Mouse (Mus musculus): ENCODE results near the gene Ephb1. TPM values are rescaled to one million over a fixed set of nuclear protein-coding genes. Genes with fewer than 3 reads are reported as not detected.

Ephb1 gene
- total RNA-seq, 2 experiments from 2014 or later, result 0.87 to 1.3 TPM

GRCm38 (mm10) chr9:102180070-102180469 lies 174.4 kb downstream of the Ephb1 start:
- no peak for DNase-seq

GRCm38 (mm10) chr9:102169706-102170105 lies 184.8 kb downstream of the Ephb1 start:
- no peak for DNase-seq

DNA sequence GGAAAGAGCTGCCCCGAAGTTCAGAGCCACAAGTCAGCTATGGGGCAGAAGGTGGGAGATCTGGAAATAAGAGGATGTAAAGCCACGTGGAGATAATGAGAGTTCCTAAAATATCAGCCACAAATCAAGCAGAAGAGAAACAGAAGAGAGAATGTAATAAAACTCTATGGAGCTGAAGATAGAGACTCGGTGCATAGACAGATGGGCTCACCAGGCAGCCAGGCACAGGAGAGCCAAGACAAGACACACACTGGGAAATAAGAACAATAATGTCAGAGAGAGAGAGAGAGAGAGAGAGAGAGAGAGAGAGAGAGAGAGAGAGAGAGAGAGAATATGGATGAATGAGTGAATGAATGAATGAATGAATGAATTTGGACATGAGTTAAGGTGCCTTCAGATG lies 198.6 kb downstream of the Ephb1 start:
- DNase-seq, result no peak

DNA sequence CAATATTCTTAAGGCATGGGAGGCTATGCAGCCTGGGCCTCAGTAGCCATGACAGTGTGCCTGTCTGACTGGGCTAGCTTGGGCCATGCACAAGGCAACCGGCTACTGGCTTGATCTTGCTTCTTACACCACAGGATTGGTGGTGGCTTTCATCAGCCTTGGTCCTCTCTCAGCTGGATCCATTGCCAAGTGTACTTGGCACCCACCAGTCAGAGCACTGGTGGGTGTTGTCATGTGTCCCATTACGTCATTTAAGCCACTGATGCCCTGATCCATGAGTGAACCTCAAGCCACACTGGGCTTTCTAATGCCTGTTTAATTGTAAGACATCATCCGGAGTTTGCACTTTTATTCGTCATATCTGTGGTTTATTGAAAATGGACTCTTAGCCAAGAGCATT lies 215.3 kb downstream of the Ephb1 start:
- DNase-seq, result no peak

- no peak for DNase-seq
Observed at GRCm38 (mm10) chr9:102138671-102139070, 215.8 kb downstream of the Ephb1 start.

- no peak for DNase-seq
Observed at GRCm38 (mm10) chr9:102138187-102138586, 216.3 kb downstream of the Ephb1 start.

GRCm38 (mm10) chr9:102130506-102130905 lies 224.0 kb downstream of the Ephb1 start:
- DNase-seq, result no peak

DNA sequence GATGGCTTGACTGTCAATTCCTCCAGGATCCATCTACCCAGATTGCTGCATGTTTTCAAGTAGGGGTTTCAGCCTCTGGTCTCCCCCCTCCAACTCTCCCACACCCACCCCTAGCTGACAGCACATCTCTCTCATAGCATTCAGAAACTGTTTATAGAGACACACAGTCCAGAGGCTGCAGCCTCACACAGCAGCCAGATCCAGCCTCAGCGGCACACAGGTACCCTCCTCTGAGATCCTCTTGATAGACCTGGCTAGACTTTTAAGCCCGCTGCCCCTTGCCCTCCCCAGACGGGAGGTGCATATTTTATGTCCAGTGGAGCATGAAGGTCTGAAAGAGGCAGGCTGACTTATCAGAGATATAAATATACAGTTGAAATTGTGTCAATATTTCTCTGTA lies 228.0 kb downstream of the Ephb1 start:
- no peak for DNase-seq

DNA sequence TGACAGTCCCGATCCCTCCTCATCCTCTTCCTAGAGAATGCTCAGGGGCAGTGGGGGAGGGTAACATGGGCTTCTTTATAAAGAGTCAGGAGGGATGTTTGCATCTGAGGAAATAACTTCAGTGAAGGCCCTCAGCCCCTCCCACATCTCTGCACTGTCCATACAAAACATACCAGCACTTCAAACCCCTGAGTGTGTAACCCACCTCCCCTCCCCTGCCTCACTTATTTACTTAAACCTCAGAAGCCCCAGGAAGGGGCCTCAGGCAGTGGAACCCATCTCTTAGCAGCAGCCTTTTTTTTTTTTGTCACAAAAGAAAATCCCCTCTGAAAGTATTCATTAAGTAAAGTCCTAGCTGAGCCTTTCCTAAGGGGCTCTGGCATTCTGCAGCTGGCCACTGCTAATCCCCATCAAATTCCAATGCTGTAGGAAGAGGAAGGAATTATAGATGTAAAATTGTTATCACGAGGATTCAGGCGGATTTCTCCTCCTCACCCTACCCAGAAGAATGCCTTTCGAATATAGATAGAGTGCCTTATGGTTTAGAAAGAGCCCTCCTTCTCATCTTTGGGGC lies 231.5 kb downstream of the Ephb1 start:
- DNase-seq, result no peak

- no peak for DNase-seq
Observed at GRCm38 (mm10) chr9:102119422-102119821, 235.1 kb downstream of the Ephb1 start.

- DNase-seq, result no peak
Observed at GRCm38 (mm10) chr9:102115326-102115725, 239.2 kb downstream of the Ephb1 start.

- DNase-seq, result no peak
Observed at GRCm38 (mm10) chr9:102111471-102111870, 243.0 kb downstream of the Ephb1 start.

DNA sequence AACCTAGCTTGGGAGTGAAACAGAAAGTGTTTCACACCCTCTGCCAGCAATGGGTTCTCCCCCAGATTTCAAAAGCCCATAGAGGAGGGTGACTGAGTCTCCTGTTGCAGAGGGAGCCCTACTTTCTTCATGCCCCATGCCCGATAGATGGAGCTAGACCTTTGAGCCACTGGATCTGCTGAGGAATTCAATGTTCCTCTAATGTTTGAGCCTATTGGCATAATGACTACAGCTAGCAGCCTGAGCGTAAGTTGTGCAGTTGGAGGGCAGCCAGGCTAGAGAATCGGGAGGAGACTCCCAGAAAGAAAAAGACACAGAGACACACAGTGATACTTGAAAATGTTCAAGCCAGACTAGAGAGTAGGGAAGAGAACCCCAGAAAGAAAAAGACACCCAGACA lies 246.5 kb downstream of the Ephb1 start:
- DNase-seq, result no peak

- no peak for DNase-seq
Observed at GRCm38 (mm10) chr9:102107213-102107612, 247.3 kb downstream of the Ephb1 start.

DNA sequence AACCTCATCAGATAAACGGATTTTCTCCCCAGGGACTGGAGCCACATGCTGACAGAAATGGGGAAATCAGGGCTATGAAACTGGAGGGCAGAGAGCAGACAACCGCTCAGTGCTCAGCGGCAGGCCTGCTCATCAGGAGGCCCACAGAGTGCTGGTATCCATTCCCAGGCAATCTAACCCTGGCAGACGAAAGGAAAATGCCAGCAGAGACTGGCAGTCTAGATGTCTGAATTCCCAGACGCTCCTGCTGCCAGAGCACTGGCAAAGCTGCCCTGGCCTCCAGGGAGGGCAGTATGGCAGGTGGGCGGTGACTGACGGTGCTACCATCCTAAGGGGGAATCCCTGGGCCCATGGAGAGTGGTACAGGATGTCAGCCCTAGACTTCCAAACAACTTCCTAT lies 257.7 kb downstream of the Ephb1 start:
- peak; percentile 15 for DNase-seq

DNA sequence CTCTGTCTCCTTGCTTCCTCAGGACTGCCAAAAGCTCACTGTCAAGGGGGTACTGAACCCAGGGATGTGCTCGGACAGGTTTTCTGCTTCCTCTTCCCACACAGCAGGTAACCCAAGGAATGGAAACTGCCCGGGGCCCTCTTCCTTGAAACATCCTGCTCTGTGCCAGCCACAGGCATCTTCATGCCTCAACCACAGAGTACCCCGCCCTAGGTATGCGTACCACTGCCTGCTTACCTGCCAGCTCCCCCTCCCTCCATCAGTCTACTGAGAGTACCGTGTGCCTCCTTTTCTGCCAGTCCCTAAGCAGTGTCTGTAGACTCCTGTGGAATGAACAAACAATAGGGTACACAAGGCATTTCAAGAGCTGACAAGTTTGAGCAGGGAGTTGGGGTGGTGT lies 265.9 kb downstream of the Ephb1 start:
- no peak for DNase-seq

GRCm38 (mm10) chr9:102086053-102086706 lies 268.3 kb downstream of the Ephb1 start:
- no peak for DNase-seq

- no peak for DNase-seq
Observed at GRCm38 (mm10) chr9:102085477-102085876, 269.0 kb downstream of the Ephb1 start.

- DNase-seq, result no peak
Observed at GRCm38 (mm10) chr9:102080934-102081333, 273.6 kb downstream of the Ephb1 start.

DNA sequence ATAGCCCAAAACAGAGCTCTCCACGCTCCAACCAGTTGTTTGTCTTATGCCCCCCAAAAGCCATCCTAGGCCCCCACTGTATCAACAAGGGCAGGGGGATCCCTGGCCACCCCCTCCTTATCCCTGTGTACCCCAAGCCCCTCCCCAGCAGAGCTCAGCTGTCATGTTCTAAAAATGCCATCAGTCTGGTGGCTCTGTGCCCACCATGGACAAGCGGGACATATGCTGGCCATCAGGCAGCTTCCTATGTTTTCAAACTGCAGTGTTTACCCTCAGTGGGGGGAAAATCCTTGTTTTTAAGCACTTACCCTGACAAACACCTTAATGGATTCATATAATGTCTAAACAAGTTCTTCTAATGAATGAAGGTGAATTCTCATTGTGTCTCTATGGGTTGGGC lies 275.3 kb downstream of the Ephb1 start:
- DNase-seq, result no peak

DNA sequence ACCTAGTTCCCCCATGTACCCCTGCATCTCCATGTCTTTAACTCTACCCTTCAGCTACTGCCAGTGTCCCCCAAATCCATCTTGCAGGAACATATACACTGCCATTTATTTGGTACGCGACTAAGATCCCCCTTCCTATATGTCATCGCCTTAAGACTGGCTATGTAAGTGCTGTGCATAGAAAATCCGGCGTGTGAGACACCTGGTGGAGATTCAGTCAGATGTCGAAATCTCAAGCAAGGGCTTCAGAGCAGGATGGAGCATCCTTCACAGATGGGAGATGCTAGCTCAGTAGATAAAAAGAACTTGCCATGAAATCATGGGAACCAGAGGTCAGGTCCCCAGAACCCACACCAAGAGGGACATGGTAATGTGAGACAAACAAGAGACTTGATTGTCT lies 276.3 kb downstream of the Ephb1 start:
- no peak for DNase-seq

GRCm38 (mm10) chr9:102075539-102075938 lies 279.0 kb downstream of the Ephb1 start:
- DNase-seq, result no peak

- DNase-seq, result no peak
Observed at GRCm38 (mm10) chr9:102073404-102073803, 281.1 kb downstream of the Ephb1 start.

- DNase-seq, result no peak
Observed at GRCm38 (mm10) chr9:102069151-102069882, 285.2 kb downstream of the Ephb1 start.
